In the genomic region with DNA sequence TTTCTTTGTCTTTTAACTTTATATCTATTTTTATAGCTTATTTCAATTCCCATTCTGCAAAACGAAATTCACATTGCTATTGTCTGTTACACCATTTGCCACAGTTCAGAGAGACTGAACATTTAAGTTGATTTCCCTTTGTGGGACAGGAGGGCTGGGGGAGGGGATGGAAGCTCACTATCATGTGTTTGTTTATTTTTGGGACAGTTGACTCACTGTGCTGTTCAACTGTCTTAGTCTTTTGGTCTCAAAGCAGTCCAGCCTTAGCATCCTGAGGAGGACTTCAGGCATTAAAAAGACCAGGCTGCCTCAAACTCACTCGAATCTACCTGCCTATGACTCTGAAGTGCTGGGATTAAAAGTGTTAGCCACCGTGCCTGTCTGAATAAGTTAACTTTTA, we compare ENCODE assay signal across 25 mouse cellular contexts. TPM values are rescaled to one million over a fixed set of nuclear protein-coding genes. Genes with fewer than 3 reads are reported as not detected.
DNase-seq lines count a peak whose midpoint lies in the region; ATAC-seq and TF ChIP-seq lines count a peak whose summit lies in the region.
"Had no signal": no experiment of that assay in that cellular context is flagged by ENCODE, and none has a peak within 500 bp of the region (broad histone marks: within the 10 kb centered on the region; RNA-seq: fewer than 3 reads in every experiment).

No protein-coding gene starts in this region.

- H3K4me3 ChIP-seq in gastrocnemius, adult 2 months, result peak overlapping the region; percentile 94
- H3K4me3 ChIP-seq in liver, embryonic 13.5 days (replicated peaks), result no peak overlapping the region
- H3K4me3 ChIP-seq: embryonic facial prominence, embryonic 15.5 days; lung, embryonic 15.5 days; neural tube, embryonic 15.5 days; stomach, embryonic 15.5 days had no signal

- intact Hi-C loops in gastrocnemius, adult 2 months (cut with DNase I), result no loop called here

- TF ChIP-seq CTCF in gastrocnemius, adult 2 months (IDR thresholded peaks at IDR 0.05), result no peak

- peaks cover 29% of the 10 kb centered on the region for H3K36me3 ChIP-seq in liver, embryonic 13.5 days
- H3K36me3 ChIP-seq: stomach, embryonic 15.5 days had no signal

- no peak overlapping the region for H3K9ac ChIP-seq in liver, embryonic 13.5 days
- H3K9ac ChIP-seq: embryonic facial prominence, embryonic 15.5 days; hindbrain, embryonic 14.5 days; liver, embryonic 14.5 days; lung, embryonic 15.5 days; neural tube, embryonic 15.5 days; stomach, embryonic 15.5 days had no signal

- no peaks in the 10 kb centered on the region for H3K9me3 ChIP-seq in liver, embryonic 13.5 days (replicated peaks)
- H3K9me3 ChIP-seq: embryonic facial prominence, embryonic 15.5 days; lung, embryonic 15.5 days; neural tube, embryonic 15.5 days; stomach, embryonic 15.5 days had no signal

- peak overlapping the region; percentile 91 for H3K27ac ChIP-seq in gastrocnemius, adult 2 months
- 0 out of 2 replicates have a peak overlapping the region, but pooled peaks have one; percentile 14 for H3K27ac ChIP-seq in liver, embryonic 13.5 days
- H3K27ac ChIP-seq: embryonic facial prominence, embryonic 15.5 days; hindbrain, embryonic 14.5 days; liver, embryonic 14.5 days; lung, embryonic 15.5 days; neural tube, embryonic 15.5 days; stomach, embryonic 15.5 days had no signal

- no peak for DNase-seq in gastrocnemius, adult 2 months
- DNase-seq in gastrocnemius, postnatal 25 days, result no peak
- DNase-seq in layer of hippocampus, adult 9-11 months, result peak; percentile 67
- DNase-seq in layer of hippocampus, adult 8-10 months (ENCODE audit: low spot score in 2 of 2), result no peak
- DNase-seq in 416B (ENCODE audit: low read depth), result peak; percentile 37
- no peak for DNase-seq in liver, embryonic 13.5 days
- no peak for DNase-seq in MN1 (ENCODE audit: low spot score)
- DNase-seq: adrenal gland, postnatal 10 days; cerebellum, adult 2 months; gastrocnemius, postnatal 14 days; heart, postnatal 4 days; kidney, adult 18-20 months; kidney, postnatal 14 days; lung, postnatal 36 days; right cerebral cortex, adult 18-20 months; thymus, postnatal 4 days had no signal

- H3K4me2 ChIP-seq in liver, embryonic 13.5 days, result no peak overlapping the region
- H3K4me2 ChIP-seq: embryonic facial prominence, embryonic 15.5 days; hindbrain, embryonic 14.5 days; lung, embryonic 15.5 days; midbrain, embryonic 11.5 days; neural tube, embryonic 15.5 days; stomach, embryonic 15.5 days had no signal

- H3K27me3 ChIP-seq in liver, embryonic 13.5 days, result no peaks in the 10 kb centered on the region
- H3K27me3 ChIP-seq: embryonic facial prominence, embryonic 15.5 days; lung, embryonic 15.5 days; neural tube, embryonic 15.5 days; stomach, embryonic 15.5 days had no signal

- WGBS in liver, embryonic 13.5 days (ENCODE audit: insufficient replicate concordance), result 46% methylated on average over 3 of the region's 3 CpGs

- H3K4me1 ChIP-seq in liver, embryonic 13.5 days (replicated peaks), result peaks cover 38% of the 10 kb centered on the region

- no peak for ATAC-seq in liver, embryonic 13.5 days (ENCODE audit: low read depth)
- ATAC-seq: forebrain, embryonic 14.5 days; inflammation-experienced regulatory T-cells, adult 6 months had no signal

RNA-seq across cellular contexts. Expression of a gene that starts 2.4 kb away (rescaled TPM):
- 1 to 10 TPM; 5.4 to 6.7 TPM for total RNA-seq in gastrocnemius, adult 2 months (2021)
- 1 to 10 TPM; 6.2 to 7.2 TPM for total RNA-seq in gastrocnemius, postnatal 25 days (2021)
- total RNA-seq in layer of hippocampus, adult 8-10 months (2022), result 10 to 100 TPM; 18.2 to 34.0 (median 22.9) TPM
- polyA plus RNA-seq in liver, embryonic 13.5 days (2015; fragmentation: Nextera tagmentation; extraction: Ambion mirVana), result 13.5 and 20.8 TPM in 2 replicates

RNA-seq across cellular contexts. Expression of a gene that starts 43.2 kb away (rescaled TPM):
- 100 to 1,000 TPM; 110 to 120 TPM for total RNA-seq in gastrocnemius, adult 2 months (2021)
- 10 to 100 TPM; 89.1 to 93.3 TPM for total RNA-seq in gastrocnemius, postnatal 25 days (2021)
- 100 to 1,000 TPM; 196 to 256 (median 209) TPM for total RNA-seq in layer of hippocampus, adult 8-10 months (2022)
- 38.0 and 57.2 TPM in 2 replicates for polyA plus RNA-seq in liver, embryonic 13.5 days (2015; fragmentation: Nextera tagmentation; extraction: Ambion mirVana)

Comparison
In these comparisons a context has a peak if more than half of its experiments do, and no peak if none do; other contexts are left out.
1. DNase-seq: peak in layer of hippocampus, adult 9-11 months (single experiment) and 416B (single experiment); none in gastrocnemius, adult 2 months (single experiment), gastrocnemius, postnatal 25 days (single experiment), layer of hippocampus, adult 8-10 months (0 of 2), liver, embryonic 13.5 days (single experiment) and MN1 (single experiment).